Mouse (Mus musculus) erythroblast, embryonic 14.5 days (primary cell): Measurements from ENCODE around the gene Tuft1. TPM values are rescaled to one million over a fixed set of nuclear protein-coding genes. Genes with fewer than 3 reads are reported as not detected.

Experiments
- H3K27me3 ChIP-seq: 2 replicates; pipeline ENCODE4 v1.6.1; 2012; ENCODE audit warnings: inconsistent platforms; ENCODE audit not compliant: control insufficient read depth
- H3K36me3 ChIP-seq: 2 replicates; pipeline ENCODE4 v1.6.1; 2012; ENCODE audit warnings: mild to moderate bottlenecking, inconsistent platforms; ENCODE audit not compliant: control insufficient read depth
- H3K4me1 ChIP-seq: 2 replicates; pipeline ENCODE4 v1.6.1; 2012; ENCODE audit warnings: inconsistent platforms; ENCODE audit not compliant: control insufficient read depth
- H3K4me3 ChIP-seq: replicated peaks from 2 replicates; pipeline ENCODE3; 2012; ENCODE audit warnings: moderate library complexity, mild to moderate bottlenecking, inconsistent platforms
- H3K9me3 ChIP-seq: 2 replicates; pipeline ENCODE4 v1.6.1; 2012; ENCODE audit warnings: low read length, inconsistent platforms, mixed read lengths; ENCODE audit not compliant: control insufficient read depth
- GATA1 ChIP-seq: IDR thresholded peaks from 2 replicates; pipeline ENCODE4 v1.6.1; 2012; ENCODE audit warnings: low read length, inconsistent platforms, mixed read lengths
- TAL1 ChIP-seq: IDR thresholded peaks from 3 replicates; pipeline ENCODE4 v1.6.1; 2012; ENCODE audit warnings: low read length, inconsistent platforms, mixed read lengths
- polyA plus RNA-seq: library from polyadenylated mRNA; stranded (reverse); fragments of >175 nt; gene quantifications from 2 replicates; pipeline ENCODE4 v1.2.3, GENCODE M21; 2012

Tuft1 gene
- polyA plus RNA-seq, 1 experiment = 0.30 TPM

- TF ChIP-seq TAL1 = no peak
- no peak for TF ChIP-seq GATA1
- Histone ChIP-seq H3K27me3 (no peaks in the 10 kb centered on the region), H3K4me1 (peaks cover 16% of the 10 kb centered on the region), H3K4me3 (no peak overlapping the region), H3K36me3 (peaks cover 22% of the 10 kb centered on the region), H3K9me3 (no peaks in the 10 kb centered on the region)
Observed at GRCm38 (mm10) chr3:94613258-94613878, 45.3 kb downstream of the Tuft1 start.

- no peaks in the 10 kb centered on the region for H3K9me3 ChIP-seq
- peaks cover 13% of the 10 kb centered on the region for H3K4me1 ChIP-seq
- TF ChIP-seq TAL1 = no peak
- no peak for TF ChIP-seq GATA1
- H3K4me3 ChIP-seq = no peak overlapping the region
- no peaks in the 10 kb centered on the region for H3K27me3 ChIP-seq
- peaks cover 22% of the 10 kb centered on the region for H3K36me3 ChIP-seq
Observed at GRCm38 (mm10) chr3:94612274-94612673, 46.4 kb downstream of the Tuft1 start.

GRCm38 (mm10) chr3:94611834-94612233 lies 46.8 kb downstream of the Tuft1 start:
- Histone ChIP-seq H3K9me3 (no peaks in the 10 kb centered on the region; the same call in 1 of the 2 replicates), H3K4me1 (peaks cover 12% of the 10 kb centered on the region), H3K36me3 (peaks cover 22% of the 10 kb centered on the region), H3K4me3 (no peak overlapping the region), H3K27me3 (no peaks in the 10 kb centered on the region)
- no peak for TF ChIP-seq TAL1

GRCm38 (mm10) chr3:94611343-94611742 lies 47.3 kb downstream of the Tuft1 start:
- TF ChIP-seq TAL1 = no peak
- no peak for TF ChIP-seq GATA1
- no peak overlapping the region for H3K4me3 ChIP-seq
- H3K27me3 ChIP-seq = no peaks in the 10 kb centered on the region
- H3K36me3 ChIP-seq = peaks cover 20% of the 10 kb centered on the region
- H3K4me1 ChIP-seq = peaks cover 8% of the 10 kb centered on the region
- H3K9me3 ChIP-seq = no peaks in the 10 kb centered on the region; the same call in 1 of the 2 replicates

GRCm38 (mm10) chr3:94610581-94610980 lies 48.1 kb downstream of the Tuft1 start:
- Histone ChIP-seq H3K27me3 (no peaks in the 10 kb centered on the region), H3K4me3 (no peak overlapping the region), H3K4me1 (peaks cover 8% of the 10 kb centered on the region), H3K36me3 (peaks cover 14% of the 10 kb centered on the region), H3K9me3 (no peaks in the 10 kb centered on the region; the same call in 1 of the 2 replicates)
- no peak for TF ChIP-seq GATA1
- TF ChIP-seq TAL1 = no peak

- TF ChIP-seq GATA1 = no peak
- TF ChIP-seq TAL1 = no peak
- no peak overlapping the region for H3K4me3 ChIP-seq
Observed at GRCm38 (mm10) chr3:94609621-94610020, 49.1 kb downstream of the Tuft1 start.

GRCm38 (mm10) chr3:94601959-94602358 lies 56.7 kb downstream of the Tuft1 start:
- TF ChIP-seq TAL1 = no peak
- Histone ChIP-seq H3K4me1 (no peaks in the 10 kb centered on the region), H3K27me3 (no peaks in the 10 kb centered on the region), H3K4me3 (no peak overlapping the region), H3K9me3 (no peaks in the 10 kb centered on the region; the same call in 1 of the 2 replicates), H3K36me3 (no peaks in the 10 kb centered on the region)

More at GRCm38 (mm10) chr3:94609621-94610020, 49.1 kb downstream of the Tuft1 start:
- Histone ChIP-seq H3K27me3 (no peaks in the 10 kb centered on the region), H3K9me3 (no peaks in the 10 kb centered on the region; the same call in 1 of the 2 replicates), H3K36me3 (peaks cover 9% of the 10 kb centered on the region), H3K4me1 (peaks cover 8% of the 10 kb centered on the region)

- no peaks in the 10 kb centered on the region; the same call in 1 of the 2 replicates for H3K4me1 ChIP-seq
- H3K9me3 ChIP-seq = peaks cover 7% of the 10 kb centered on the region
- H3K27me3 ChIP-seq = no peaks in the 10 kb centered on the region
- TF ChIP-seq GATA1 = no peak
- TF ChIP-seq TAL1 = no peak
- no peak overlapping the region for H3K4me3 ChIP-seq
- no peaks in the 10 kb centered on the region for H3K36me3 ChIP-seq
Observed at GRCm38 (mm10) chr3:94597224-94597779, 61.4 kb downstream of the Tuft1 start.

GRCm38 (mm10) chr3:94595871-94596287 lies 62.8 kb downstream of the Tuft1 start:
- H3K27me3 ChIP-seq = no peaks in the 10 kb centered on the region
- no peak for TF ChIP-seq GATA1
- no peak for TF ChIP-seq TAL1
- no peaks in the 10 kb centered on the region; the same call in 1 of the 2 replicates for H3K4me1 ChIP-seq
- H3K9me3 ChIP-seq = peaks cover 7% of the 10 kb centered on the region
- H3K36me3 ChIP-seq = no peaks in the 10 kb centered on the region
- no peak overlapping the region for H3K4me3 ChIP-seq
